Mouse (Mus musculus) hindbrain, embryonic 11.5 days (tissue): ENCODE data around the gene Trem2. TPM values are rescaled to one million over a fixed set of nuclear protein-coding genes. Genes with fewer than 3 reads are reported as not detected.
"Not testable (repeated sequence)": the region's sequence is repeated elsewhere in the genome, so short reads cannot be mapped to it uniquely, and the experiment has no call there.

ENCODE experiments used
- ATAC-seq: fragments of 200-750 bp; cut with Nextera tagmentation; 2 replicates; pipeline ENCODE4 v1.8.0; 2017; ENCODE audit warnings: mild to moderate bottlenecking, moderate TSS enrichment, moderate library complexity; ENCODE audit not compliant: low FRiP score
- DNase-seq: peaks from one replicate; pipeline ENCODE4 v3.0.0-alpha.2; 2015; ENCODE audit warnings: low spot score
- H3K27ac ChIP-seq: fragments of 300-500 bp; sonication (generic); 2 replicates; pipeline ENCODE4 v1.5.1; 2014; ENCODE audit warnings: mild to moderate bottlenecking, low read depth, low read length
- H3K27me3 ChIP-seq: fragments of 300-500 bp; sonication (generic); 2 replicates; pipeline ENCODE4 v1.6.1; 2014; ENCODE audit warnings: mild to moderate bottlenecking, low read length, moderate library complexity, mixed read lengths; ENCODE audit not compliant: control insufficient read depth, insufficient read depth
- H3K36me3 ChIP-seq: fragments of 300-500 bp; sonication (generic); 2 replicates; pipeline ENCODE4 v1.6.1; 2014; ENCODE audit warnings: mild to moderate bottlenecking, low read length, moderate library complexity, mixed read lengths; ENCODE audit not compliant: control insufficient read depth, insufficient read depth
- H3K4me1 ChIP-seq: fragments of 300-500 bp; sonication (generic); replicated peaks from 2 replicates; pipeline ENCODE4 v1.6.1; 2014; ENCODE audit warnings: low read length, mixed read lengths; ENCODE audit not compliant: control insufficient read depth, insufficient read depth
- H3K4me2 ChIP-seq: fragments of 300-500 bp; sonication (generic); replicated peaks from 2 replicates; pipeline ENCODE4 v1.6.1; 2014; ENCODE audit warnings: mild to moderate bottlenecking, low read depth, low read length
- H3K4me3 ChIP-seq: fragments of 300-500 bp; sonication (generic); 2 replicates; pipeline ENCODE4 v1.5.1; 2014; ENCODE audit warnings: low read depth, low read length
- H3K9ac ChIP-seq: fragments of 300-500 bp; sonication (generic); 2 replicates; pipeline ENCODE4 v1.6.1; 2014; ENCODE audit warnings: low read depth, low read length
- H3K9me3 ChIP-seq: fragments of 300-500 bp; sonication (generic); 2 replicates; pipeline ENCODE4 v1.6.1; 2016; ENCODE audit warnings: low read length; ENCODE audit not compliant: control insufficient read depth
- WGBS: fragments of 180-500 bp; shearing (Covaris S2); extraction: QIAGEN DNeasy Blood & Tissue Kit; methylation state at CpG from one replicate; pipeline ENCODE4 v1.1.7; 2014; 5-methylcytosine and 5-hydroxymethylcytosine counted together
- polyA plus RNA-seq: library from polyadenylated mRNA; unstranded; fragments of >200 nt; fragmentation: Nextera tagmentation; extraction: Ambion mirVana; gene quantifications from 2 replicates; pipeline ENCODE4 v1.2.1, GENCODE M21; 2014

Gene Trem2
- polyA plus RNA-seq, 1 experiment from 2014 or later, result 3.0 TPM

DNA sequence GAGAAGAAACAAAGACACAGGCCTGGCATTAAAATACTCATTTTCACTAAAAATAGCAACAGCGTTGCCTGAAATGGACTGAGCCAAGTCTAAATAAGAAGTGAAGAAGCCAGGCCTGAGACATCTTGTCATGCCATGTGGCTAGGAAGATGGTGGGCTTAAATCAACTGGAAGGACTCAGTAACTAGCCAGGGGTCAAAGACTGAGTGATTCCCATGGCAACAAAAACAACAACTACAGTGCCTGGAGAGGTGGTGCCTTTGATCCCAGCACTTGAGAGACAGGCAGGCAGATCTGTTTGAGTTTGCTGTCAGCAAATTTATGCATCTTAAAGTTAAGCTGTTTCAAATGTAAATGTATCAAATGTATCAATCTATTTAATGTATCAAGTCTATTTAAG is 5.9 kb upstream of the Trem2 start:
- H3K4me2 ChIP-seq, result no peak overlapping the region
- DNase-seq, result no peak
- ATAC-seq, result no peak
- H3K27ac ChIP-seq, result no peak overlapping the region
- H3K4me1 ChIP-seq, result no peaks in the 10 kb centered on the region
- H3K9ac ChIP-seq, result no peak overlapping the region
- H3K36me3 ChIP-seq, result no peaks in the 10 kb centered on the region
- 100% methylated on average over 1 of the region's 1 CpGs for WGBS
- H3K9me3 ChIP-seq, result no peaks in the 10 kb centered on the region
- H3K4me3 ChIP-seq, result no peak overlapping the region
- no peaks in the 10 kb centered on the region for H3K27me3 ChIP-seq

DNA sequence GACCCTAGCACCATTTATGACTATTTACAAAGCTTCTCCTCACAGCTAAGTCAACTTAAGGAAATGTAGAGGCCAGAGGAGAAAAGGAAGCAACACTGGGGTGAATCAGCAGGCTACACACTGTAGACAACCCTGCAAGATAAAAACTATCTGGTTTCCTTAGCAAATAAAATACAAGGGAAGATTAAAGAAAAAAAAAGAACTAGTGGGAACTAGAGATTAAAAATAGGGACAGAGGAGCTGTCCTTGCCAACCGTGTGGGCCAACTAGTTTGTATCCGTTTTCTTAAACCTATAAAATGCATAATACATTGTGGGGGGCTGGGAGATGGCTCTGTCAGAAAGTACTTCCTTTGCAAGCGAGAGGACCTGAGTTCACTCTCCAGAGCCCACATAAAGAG is 4.3 kb upstream of the Trem2 start:
- H3K27me3 ChIP-seq, result no peaks in the 10 kb centered on the region
- no peak for ATAC-seq
- H3K4me3 ChIP-seq, result no peak overlapping the region
- H3K9me3 ChIP-seq, result no peaks in the 10 kb centered on the region
- H3K27ac ChIP-seq, result no peak overlapping the region
- H3K4me1 ChIP-seq, result no peaks in the 10 kb centered on the region
- no peak overlapping the region for H3K9ac ChIP-seq
- DNase-seq, result no peak
- no peak overlapping the region for H3K4me2 ChIP-seq
- WGBS, result 67% methylated on average over 3 of the region's 3 CpGs
- no peaks in the 10 kb centered on the region for H3K36me3 ChIP-seq

DNA sequence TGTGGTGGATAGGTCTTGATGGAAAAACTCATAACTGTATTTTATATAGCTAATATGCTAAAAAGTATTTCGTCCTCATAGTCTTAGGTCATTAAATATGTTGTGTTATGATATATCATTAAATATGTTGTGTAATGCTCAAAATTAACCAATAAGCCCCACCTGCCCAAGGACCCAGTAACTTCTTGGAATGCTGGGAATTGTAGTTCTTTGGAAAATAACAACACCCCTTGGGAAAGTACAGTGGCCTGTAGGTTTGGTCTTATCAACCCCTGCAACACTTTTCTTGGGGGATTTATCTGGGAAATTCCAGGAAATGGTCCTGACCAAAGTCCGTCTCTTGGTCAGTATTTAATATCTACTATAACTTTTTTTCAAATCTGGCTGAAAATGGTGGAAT is 3.1 kb upstream of the Trem2 start:
- H3K27me3 ChIP-seq, result no peaks in the 10 kb centered on the region
- no peaks in the 10 kb centered on the region for H3K36me3 ChIP-seq
- no peak overlapping the region for H3K4me3 ChIP-seq
- H3K27ac ChIP-seq, result no peak overlapping the region
- no peaks in the 10 kb centered on the region for H3K4me1 ChIP-seq
- no peaks in the 10 kb centered on the region for H3K9me3 ChIP-seq
- no peak overlapping the region for H3K9ac ChIP-seq
- WGBS, result 94% methylated on average over 2 of the region's 2 CpGs
- ATAC-seq (no peak), DNase-seq (no peak)
- no peak overlapping the region for H3K4me2 ChIP-seq

DNA sequence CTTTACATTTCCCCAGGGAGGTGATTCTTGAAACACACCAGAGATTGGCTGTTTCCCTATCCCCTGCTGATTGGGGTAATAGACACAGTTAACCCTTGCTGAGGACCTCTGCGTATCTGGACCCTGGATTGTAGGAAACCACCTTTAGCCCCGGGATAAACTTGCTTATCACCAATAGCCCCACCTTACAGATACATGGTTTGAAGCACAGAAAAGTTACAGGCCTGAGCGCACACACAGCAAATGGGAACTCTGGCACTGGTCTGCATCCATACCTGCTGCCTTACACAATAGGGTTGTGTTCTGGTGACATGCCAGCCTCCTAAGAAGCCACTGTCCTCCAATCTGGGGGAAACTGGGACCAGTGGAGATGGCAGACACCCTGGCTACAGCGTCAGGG is 377 bp upstream of the Trem2 start:
- Histone ChIP-seq H3K36me3 (no peaks in the 10 kb centered on the region), H3K27ac (no peak overlapping the region), H3K4me2 (no peak overlapping the region), H3K4me1 (no peaks in the 10 kb centered on the region), H3K9ac (no peak overlapping the region), H3K4me3 (no peak overlapping the region), H3K9me3 (no peaks in the 10 kb centered on the region), H3K27me3 (no peaks in the 10 kb centered on the region)
- ATAC-seq (no peak), DNase-seq (no peak)
- WGBS, result 89% methylated on average over 4 of the region's 4 CpGs

DNA sequence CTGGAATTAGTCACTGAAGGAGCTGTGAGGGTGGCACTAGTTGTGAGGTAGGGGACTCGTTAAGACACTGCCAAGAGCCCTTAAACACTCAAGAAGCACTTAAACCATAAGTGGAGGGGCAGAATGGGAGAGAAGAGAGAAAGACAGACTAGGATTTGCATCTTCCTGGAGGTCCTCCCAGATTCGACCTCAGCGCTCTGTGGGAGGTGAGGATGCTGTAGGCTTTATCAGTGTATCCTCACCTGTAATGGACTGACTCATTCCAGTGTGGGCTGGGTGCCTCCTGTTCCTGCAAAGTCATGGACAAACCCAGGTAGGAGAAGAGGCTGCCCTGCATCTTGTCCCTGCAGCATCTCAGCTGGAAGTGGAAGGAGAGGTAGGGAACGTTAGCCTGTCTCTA is 633 bp downstream of the Trem2 start:
- ATAC-seq (no peak), DNase-seq (no peak)
- no peaks in the 10 kb centered on the region for H3K4me1 ChIP-seq
- 76% methylated on average over 4 of the region's 4 CpGs for WGBS
- no peaks in the 10 kb centered on the region for H3K27me3 ChIP-seq
- no peak overlapping the region for H3K4me3 ChIP-seq
- H3K36me3 ChIP-seq, result no peaks in the 10 kb centered on the region
- H3K9me3 ChIP-seq, result no peaks in the 10 kb centered on the region
- no peak overlapping the region for H3K4me2 ChIP-seq
- H3K27ac ChIP-seq, result no peak overlapping the region
- H3K9ac ChIP-seq, result no peak overlapping the region

DNA sequence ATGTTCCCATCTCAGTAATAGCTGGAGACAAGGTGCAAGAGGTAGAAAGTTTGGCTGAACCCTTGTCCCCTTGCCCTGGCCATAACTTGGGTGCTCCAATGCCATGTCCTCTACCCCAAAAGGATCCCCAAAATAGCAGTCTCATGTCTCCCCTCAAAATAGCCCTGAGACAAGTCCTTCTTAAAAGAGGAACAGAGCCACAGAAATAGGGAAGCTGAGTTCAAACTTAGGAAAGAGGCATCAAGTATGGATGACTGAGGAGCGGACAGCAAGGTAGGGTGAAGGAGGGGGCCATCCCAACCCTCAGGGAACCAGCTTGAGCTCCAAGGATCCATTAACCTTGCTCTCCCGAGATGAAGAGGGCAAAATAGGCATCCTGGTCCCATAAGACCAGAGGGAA is 1.1 kb downstream of the Trem2 start:
- Histone ChIP-seq H3K9me3 (no peaks in the 10 kb centered on the region), H3K4me3 (no peak overlapping the region), H3K4me2 (no peak overlapping the region), H3K36me3 (no peaks in the 10 kb centered on the region), H3K4me1 (no peaks in the 10 kb centered on the region), H3K9ac (no peak overlapping the region), H3K27ac (no peak overlapping the region), H3K27me3 (no peaks in the 10 kb centered on the region)
- WGBS, result 73% methylated on average over 2 of the region's 2 CpGs
- no peak for ATAC-seq
- DNase-seq, result no peak

DNA sequence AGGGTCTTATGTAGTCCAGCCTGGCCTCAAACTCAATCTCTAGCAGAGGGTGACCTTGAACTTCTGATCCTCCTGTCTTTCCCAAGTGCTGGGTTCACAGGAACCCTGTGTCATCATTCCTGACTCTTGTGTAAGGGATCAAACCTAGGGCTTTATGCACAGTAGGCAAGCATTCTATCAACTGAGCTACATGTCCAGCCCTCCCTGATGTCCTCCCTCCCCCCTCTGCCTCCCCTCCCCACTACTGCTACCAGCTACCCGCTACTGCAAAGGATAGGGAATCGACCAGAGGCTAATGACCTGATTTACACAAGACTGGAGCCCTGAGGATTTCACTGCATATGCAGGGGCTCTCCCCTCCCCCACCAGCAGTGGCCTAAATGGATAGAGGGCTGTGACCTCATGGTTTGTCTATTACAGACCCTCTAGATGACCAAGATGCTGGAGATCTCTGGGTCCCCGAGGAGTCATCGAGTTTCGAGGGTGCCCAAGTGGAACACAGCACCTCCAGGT is 4.5 kb downstream of the Trem2 start:
- 75% methylated on average over 5 of the region's 5 CpGs for WGBS
- Histone ChIP-seq H3K9me3 (no peaks in the 10 kb centered on the region), H3K27ac (no peak overlapping the region), H3K27me3 (no peaks in the 10 kb centered on the region), H3K36me3 (no peaks in the 10 kb centered on the region), H3K4me3 (no peak overlapping the region), H3K9ac (no peak overlapping the region), H3K4me2 (no peak overlapping the region), H3K4me1 (no peaks in the 10 kb centered on the region)
- ATAC-seq (no peak), DNase-seq (no peak)

DNA sequence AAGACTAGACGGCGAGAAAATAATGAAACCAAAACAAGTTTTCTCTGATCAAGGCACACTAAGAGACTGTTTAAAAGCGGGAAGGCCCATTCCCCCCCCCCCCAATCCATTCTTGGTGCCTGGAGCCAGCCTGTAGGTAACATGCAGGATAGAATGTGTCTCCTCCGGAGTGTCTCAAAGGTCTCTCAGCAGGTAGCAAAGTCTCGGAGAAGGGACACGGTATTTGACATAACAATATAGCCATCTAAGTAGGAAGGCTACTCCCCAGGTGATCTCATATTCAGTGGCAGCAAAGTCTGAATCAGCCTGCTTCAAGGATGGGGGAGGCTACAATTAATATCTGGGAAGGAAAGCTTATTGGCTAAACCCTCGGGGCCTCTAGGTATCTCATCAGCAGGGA is 6.8 kb downstream of the Trem2 start:
- not testable (repeated sequence) for DNase-seq, H3K36me3 ChIP-seq, H3K27ac ChIP-seq, H3K27me3 ChIP-seq, H3K9me3 ChIP-seq, H3K4me2 ChIP-seq, H3K4me1 ChIP-seq, H3K9ac ChIP-seq, H3K4me3 ChIP-seq, ATAC-seq
- 69% methylated on average over 7 of the region's 7 CpGs for whole genome bisulfite sequencing

DNA sequence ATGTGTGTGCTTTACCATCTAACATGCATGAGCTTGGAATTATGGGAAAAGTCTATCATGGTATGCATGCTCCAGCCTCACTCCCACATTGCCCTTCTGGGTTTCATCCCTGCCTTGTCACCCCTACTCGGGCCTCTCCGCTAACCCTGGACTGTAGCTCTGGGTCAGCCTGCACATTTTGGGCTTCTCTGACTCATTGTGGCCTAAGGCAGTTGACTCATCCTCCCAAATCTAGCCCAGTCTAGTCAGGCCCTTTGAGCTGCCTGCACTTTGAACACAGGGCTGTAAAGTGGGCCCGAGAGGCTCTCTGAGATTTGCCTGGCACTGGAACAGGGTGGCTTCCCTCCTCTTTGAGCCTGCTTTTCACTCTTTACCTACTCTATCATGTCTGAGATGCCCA is 9.6 kb downstream of the Trem2 start:
- Histone ChIP-seq H3K9me3 (no peaks in the 10 kb centered on the region), H3K36me3 (no peaks in the 10 kb centered on the region), H3K9ac (no peak overlapping the region), H3K4me1 (no peaks in the 10 kb centered on the region), H3K4me2 (no peak overlapping the region), H3K4me3 (no peak overlapping the region), H3K27ac (no peak overlapping the region), H3K27me3 (no peaks in the 10 kb centered on the region)
- 95% methylated on average over 3 of the region's 3 CpGs for WGBS
- no peak for DNase-seq
- no peak for ATAC-seq
